Mouse (Mus musculus) heart, adult 2 months (tissue): Measurements from ENCODE around the gene Tnfrsf1b. TPM values are rescaled to one million over a fixed set of nuclear protein-coding genes. Genes with fewer than 3 reads are reported as not detected.

Experiments used
- DNase-seq, 2 experiments: peaks; one replicate each; pipeline ENCODE4 v3.0.0; 2021
- H3K27ac ChIP-seq: fragments of 200-600 bp; 2 replicates; pipeline ENCODE4 v1.8.1; 2022
- H3K27me3 ChIP-seq: fragments of 200-500 bp; 2 replicates; pipeline ENCODE4 v1.6.1; 2012; ENCODE audit warnings: mild to moderate bottlenecking, low read length, inconsistent platforms, mixed read lengths; ENCODE audit not compliant: control insufficient read depth, insufficient read depth
- H3K36me3 ChIP-seq: fragments of 200-500 bp; 2 replicates; pipeline ENCODE4 v1.6.1; 2012; ENCODE audit warnings: low read length, inconsistent platforms; ENCODE audit not compliant: control insufficient read depth, insufficient read depth
- H3K4me1 ChIP-seq: fragments of 200-500 bp; 2 replicates; pipeline ENCODE4 v1.6.1; 2011; ENCODE audit warnings: low read length; ENCODE audit not compliant: control insufficient read depth, insufficient read depth
- H3K4me3 ChIP-seq: fragments of 200-600 bp; 2 replicates; pipeline ENCODE4 v1.8.1; 2022
- H3K79me2 ChIP-seq: fragments of 200-500 bp; replicated peaks from 2 replicates; pipeline ENCODE4 v1.6.1; 2012; ENCODE audit warnings: mild to moderate bottlenecking, inconsistent platforms, low read length, moderate library complexity, mixed read lengths; ENCODE audit not compliant: control insufficient read depth, insufficient read depth
- H3K9ac ChIP-seq: fragments of 200-500 bp; 2 replicates; pipeline ENCODE4 v1.6.1; 2012; ENCODE audit warnings: low read depth, mild to moderate bottlenecking, control low read depth, inconsistent platforms, low read length, mixed read lengths
- CTCF ChIP-seq: fragments of 200-600 bp; IDR thresholded peaks from 2 replicates; pipeline ENCODE4 v1.8.1; 2022; ENCODE audit warnings: antibody characterized with exemption, mild to moderate bottlenecking, moderate library complexity
- EP300 ChIP-seq: fragments of 200-500 bp; IDR thresholded peaks from 2 replicates; pipeline ENCODE4 v1.6.1; 2011; ENCODE audit warnings: low read depth, low read length, control low read depth; ENCODE audit not compliant: insufficient read depth
- POLR2A ChIP-seq: fragments of 200-500 bp; IDR thresholded peaks from 2 replicates; pipeline ENCODE4 v1.6.1; 2011; ENCODE audit warnings: mild to moderate bottlenecking, low read depth, low read length, control low read depth; ENCODE audit not compliant: insufficient read depth
- WGBS: fragments of 180-500 bp; shearing (Covaris S2); methylation state at CpG from one replicate; pipeline ENCODE4 v1.1.7; 2018; 5-methylcytosine and 5-hydroxymethylcytosine counted together
- intact Hi-C: fragments of 180-260 bp; cut with DNase I; formaldehyde crosslinking; loops from one replicate; pipeline ENCODE4 v1.15.1; 2025
- polyA plus RNA-seq: library from polyadenylated mRNA; depleted of rRNA; stranded (reverse); fragments of >200 nt; gene quantifications from 2 replicates; pipeline ENCODE4 v1.2.3, GENCODE M21; 2012
- total RNA-seq, 2 experiments: library from RNA; stranded (reverse); gene quantifications; 2 replicates each; pipeline ENCODE4 v1.2.3; 2021

The Tnfrsf1b gene
- total and polyA plus RNA-seq, 3 experiments = 4.8 to 7.6 (median 5.4) TPM

DNA sequence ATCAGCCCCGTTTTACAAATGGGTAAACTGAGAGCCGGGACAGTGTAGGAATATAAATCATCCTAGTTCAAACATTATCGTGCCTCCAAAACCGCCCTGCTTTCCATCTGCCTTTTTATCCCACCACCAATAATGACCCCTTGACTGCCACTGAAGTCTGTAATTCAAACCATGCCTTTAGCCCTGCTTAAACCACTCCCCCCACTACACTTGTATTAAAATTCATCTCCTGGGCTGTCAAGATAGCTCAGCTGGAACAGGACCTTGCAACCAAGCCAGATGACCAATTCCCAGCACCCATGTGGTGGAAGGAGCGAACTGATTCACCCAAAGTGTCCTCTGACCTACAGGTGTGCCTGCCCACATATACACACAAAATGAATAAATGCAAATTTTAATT, 51.5 kb downstream of the Tnfrsf1b start:
- Histone ChIP-seq H3K4me1 (peaks cover 11% of the 10 kb centered on the region), H3K9ac (no peak overlapping the region), H3K36me3 (peaks cover 8% of the 10 kb centered on the region), H3K27me3 (no peaks in the 10 kb centered on the region), H3K79me2 (0 out of 2 replicates have a peak, but pooled peaks cover 1% of the 10 kb centered on the region), H3K27ac (no peak overlapping the region), H3K4me3 (no peak overlapping the region; the same call in 1 of the 2 replicates)
- intact Hi-C loops = loop anchor here (5.0 kb wide), 1 partner anchor 92 kb away; no protein-coding TSS in a partner anchor
- TF ChIP-seq POLR2A = no peak
- no peak for DNase-seq
- 21% methylated on average over 5 of the region's 5 CpGs for WGBS

GRCm38 (mm10) chr4:145194559-145195162, 52.0 kb downstream of the Tnfrsf1b start, which contains the start of gene Vps13d:
Vps13d (minus strand) TSS chr4:145195005.
- Histone ChIP-seq H3K27ac (peak within 1 kb of the TSS; percentile 97), H3K36me3 (peaks cover 8% of the 10 kb centered on the region), H3K79me2 (0 out of 2 replicates have a peak, but pooled peaks cover 1% of the 10 kb centered on the region), H3K4me1 (peaks cover 8% of the 10 kb centered on the region), H3K27me3 (no peaks in the 10 kb centered on the region), H3K4me3 (peak within 1 kb of the TSS; percentile 65), H3K9ac (peak within 1 kb of the TSS; percentile 94)
- under 1% methylated on average over 53 of the region's 53 CpGs for WGBS
- intact Hi-C loops = loop anchor here (5.0 kb wide), 1 partner anchor 93 kb away; no protein-coding TSS in a partner anchor
- peak; percentile 98 for TF ChIP-seq CTCF
- TF ChIP-seq POLR2A = peak; percentile 85
- TF ChIP-seq EP300 = no peak
- peak; percentile 90 to 92 for DNase-seq

- WGBS = under 1% methylated on average over 10 of the region's 10 CpGs
- intact Hi-C loops = no loop called here
Observed at GRCm38 (mm10) chr4:145193991-145194511, 52.6 kb downstream of the Tnfrsf1b start.

GRCm38 (mm10) chr4:145193406-145193805, 53.3 kb downstream of the Tnfrsf1b start:
- Histone ChIP-seq H3K79me2 (0 out of 2 replicates have a peak, but pooled peaks cover 3% of the 10 kb centered on the region), H3K36me3 (peaks cover 10% of the 10 kb centered on the region), H3K4me1 (peaks cover 4% of the 10 kb centered on the region), H3K9ac (no peak overlapping the region), H3K4me3 (peak overlapping the region; percentile 65), H3K27ac (peak overlapping the region; percentile 97), H3K27me3 (no peaks in the 10 kb centered on the region)
- intact Hi-C loops = no loop called here
- DNase-seq = no peak
- 12% methylated on average over 3 of the region's 3 CpGs for WGBS
- TF ChIP-seq CTCF (no peak), EP300 (no peak), POLR2A (no peak)

More at GRCm38 (mm10) chr4:145193991-145194511, 52.6 kb downstream of the Tnfrsf1b start:
- H3K9ac ChIP-seq = peak overlapping the region; percentile 94
- peak overlapping the region; percentile 97 for H3K27ac ChIP-seq
- peaks cover 4% of the 10 kb centered on the region for H3K4me1 ChIP-seq
- no peaks in the 10 kb centered on the region for H3K27me3 ChIP-seq
- H3K79me2 ChIP-seq = 0 out of 2 replicates have a peak, but pooled peaks cover 3% of the 10 kb centered on the region
- TF ChIP-seq EP300 (peak; percentile 63; the same call in 1 of the 2 replicates), POLR2A (peak; percentile 54; the same call in 1 of the 2 replicates), CTCF (no peak)
- H3K36me3 ChIP-seq = peaks cover 8% of the 10 kb centered on the region
- DNase-seq = peak; percentile 76 to 85
- H3K4me3 ChIP-seq = peak overlapping the region; percentile 65

- Histone ChIP-seq H3K27ac (peak overlapping the region; percentile 97), H3K4me3 (no peak overlapping the region; the same call in 1 of the 2 replicates)
- DNase-seq = peak in 1 of 2 experiments; percentile 56
Observed at GRCm38 (mm10) chr4:145192686-145193085, 54.0 kb downstream of the Tnfrsf1b start.

GRCm38 (mm10) chr4:145188561-145188960, 58.1 kb downstream of the Tnfrsf1b start:
- no peaks in the 10 kb centered on the region for H3K27me3 ChIP-seq
- no peak overlapping the region for H3K4me3 ChIP-seq
- H3K9ac ChIP-seq = no peak overlapping the region
- intact Hi-C loops = no loop called here
- no peak overlapping the region for H3K27ac ChIP-seq
- H3K4me1 ChIP-seq = peaks cover 11% of the 10 kb centered on the region
- DNase-seq = no peak
- no peak for TF ChIP-seq EP300
- peaks cover 6% of the 10 kb centered on the region; the same call in 1 of the 2 replicates for H3K79me2 ChIP-seq
- H3K36me3 ChIP-seq = peaks cover 26% of the 10 kb centered on the region

More at GRCm38 (mm10) chr4:145192686-145193085, 54.0 kb downstream of the Tnfrsf1b start:
- Histone ChIP-seq H3K9ac (no peak overlapping the region), H3K36me3 (peaks cover 10% of the 10 kb centered on the region), H3K4me1 (peaks cover 5% of the 10 kb centered on the region), H3K79me2 (peaks cover 3% of the 10 kb centered on the region; the same call in 1 of the 2 replicates), H3K27me3 (no peaks in the 10 kb centered on the region)
- intact Hi-C loops = no loop called here
- TF ChIP-seq CTCF (no peak), POLR2A (no peak), EP300 (0 out of 2 replicates have a peak, but pooled peaks have one; percentile 36)
